Mouse (Mus musculus): ENCODE measurements at regions not wholly inside any gene's neighbourhood (a gene's known extent, or its start where the extent isn't known, plus 50 kb on each side); places are given as distances from the start of the nearest gene placed in this dataset.

DNA sequence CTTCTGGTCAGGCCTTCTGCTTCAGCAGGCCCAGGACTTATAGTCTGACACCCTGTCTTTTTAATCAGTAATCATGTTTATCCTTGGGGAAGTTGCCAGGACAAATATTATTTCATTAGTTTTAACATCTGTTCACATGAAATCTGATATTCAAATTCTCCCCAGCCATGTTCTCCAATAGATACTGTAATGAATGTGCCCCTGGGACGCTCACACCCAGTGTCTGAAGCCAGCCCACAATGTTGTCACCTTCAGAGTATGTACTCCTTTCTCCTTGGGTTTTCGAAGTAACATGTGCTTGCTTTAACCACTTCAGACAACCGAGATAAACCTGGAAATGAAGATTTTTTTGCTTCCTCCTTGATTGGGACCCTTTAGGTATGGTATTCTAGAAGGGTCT is 156.3 kb downstream of the Ackr3 start:
- no peak for ATAC-seq (replicated peaks)
- Histone ChIP-seq H3K9ac (replicated peaks) (no peak overlapping the region), H3K4me3 (no peak overlapping the region), H3K36me3 (no peaks in the 10 kb centered on the region), H3K27me3 (no peaks in the 10 kb centered on the region), H3K4me2 (replicated peaks) (no peak overlapping the region), H3K9me3 (no peaks in the 10 kb centered on the region), H3K4me1 (peaks cover 3% of the 10 kb centered on the region; the same call in 1 of the 2 replicates), H3K27ac (replicated peaks) (no peak overlapping the region)
- 79% methylated on average over 3 of the region's 3 CpGs for WGBS

DNA sequence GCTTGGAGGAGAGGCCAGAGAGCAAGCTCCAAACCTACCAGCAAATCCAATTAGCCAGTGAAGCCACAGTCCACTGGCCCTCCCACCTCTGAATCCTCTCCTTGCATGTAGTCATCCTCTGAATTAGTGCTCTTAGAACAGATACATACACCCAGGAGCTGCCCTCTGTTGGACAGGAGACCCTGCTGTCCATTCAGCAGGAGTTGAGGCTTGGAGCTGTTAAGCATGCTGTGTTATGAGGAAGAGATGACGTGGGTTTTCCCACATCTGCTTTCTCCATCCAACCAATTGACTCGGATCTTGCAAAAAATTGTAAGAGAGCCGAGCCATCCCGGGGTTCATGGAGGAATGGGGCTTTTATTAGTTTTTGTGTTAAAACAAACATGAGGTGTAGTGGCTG is 160.7 kb downstream of the Ackr3 start:
- Histone ChIP-seq H3K4me1 (no peaks in the 10 kb centered on the region), H3K27me3 (no peaks in the 10 kb centered on the region), H3K36me3 (no peaks in the 10 kb centered on the region), H3K9me3 (no peaks in the 10 kb centered on the region), H3K4me2 (replicated peaks) (no peak overlapping the region), H3K27ac (replicated peaks) (no peak overlapping the region), H3K4me3 (no peak overlapping the region), H3K9ac (replicated peaks) (no peak overlapping the region)
- ATAC-seq (replicated peaks), result no peak
- 86% methylated on average over 4 of the region's 4 CpGs for WGBS

DNA sequence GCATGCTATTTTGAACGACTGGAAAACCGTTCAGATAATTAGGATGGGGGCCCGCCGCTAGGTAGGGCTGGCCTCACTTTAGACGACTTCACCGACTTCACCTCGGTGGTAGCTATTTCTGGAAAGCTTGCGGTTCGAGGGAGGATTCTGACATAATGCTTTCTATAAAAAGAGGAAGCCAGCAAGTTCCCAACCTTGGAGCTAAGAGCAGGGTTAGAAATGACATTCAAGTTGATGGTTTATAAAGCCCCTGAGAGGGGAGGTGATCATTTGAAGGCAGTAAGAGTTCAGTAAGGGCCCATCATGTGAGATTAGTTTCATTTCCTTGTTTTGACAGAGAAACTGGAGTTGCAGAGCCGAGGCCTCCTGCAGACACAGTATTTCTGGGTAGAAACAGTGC is 164.8 kb downstream of the Ackr3 start:
- ATAC-seq (replicated peaks), result no peak

DNA sequence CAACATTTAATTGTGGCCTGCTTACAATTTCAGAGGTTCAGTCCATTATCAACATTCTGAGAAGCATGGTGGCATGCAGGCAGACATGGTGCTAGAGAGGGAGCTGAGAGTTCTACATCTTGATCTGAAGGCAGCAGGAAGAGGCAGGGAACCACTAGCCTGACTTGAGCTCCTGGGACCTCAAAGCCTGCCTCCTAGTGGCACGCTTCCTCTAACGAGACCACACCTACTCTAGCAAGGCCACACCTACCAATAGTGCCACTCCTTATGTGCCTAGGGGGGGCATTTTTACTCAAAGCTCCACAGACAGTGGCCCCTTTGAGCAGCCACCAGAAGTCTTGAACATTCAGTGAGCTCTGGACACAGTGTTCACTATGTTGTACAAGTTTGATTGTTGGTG is 165.5 kb downstream of the Ackr3 start:
- whole genome bisulfite sequencing, result 78% methylated on average over 2 of the region's 2 CpGs
- no peak overlapping the region for H3K4me2 ChIP-seq (replicated peaks)
- no peak overlapping the region for H3K9ac ChIP-seq (replicated peaks)
- H3K9me3 ChIP-seq, result peaks cover 3% of the 10 kb centered on the region; the same call in 1 of the 2 replicates
- H3K36me3 ChIP-seq, result no peaks in the 10 kb centered on the region
- H3K27me3 ChIP-seq, result no peaks in the 10 kb centered on the region
- H3K4me1 ChIP-seq, result 0 out of 2 replicates have a peak, but pooled peaks cover 3% of the 10 kb centered on the region
- no peak overlapping the region for H3K27ac ChIP-seq (replicated peaks)
- H3K4me3 ChIP-seq, result no peak overlapping the region
- no peak for ATAC-seq (replicated peaks)

More for the DNA sequence above, 164.8 kb downstream of the Ackr3 start:
- Histone ChIP-seq H3K36me3 (no peaks in the 10 kb centered on the region), H3K4me1 (0 out of 2 replicates have a peak, but pooled peaks cover 3% of the 10 kb centered on the region), H3K4me2 (replicated peaks) (no peak overlapping the region), H3K9me3 (peaks cover 3% of the 10 kb centered on the region; the same call in 1 of the 2 replicates), H3K27me3 (no peaks in the 10 kb centered on the region), H3K27ac (replicated peaks) (no peak overlapping the region), H3K9ac (replicated peaks) (no peak overlapping the region), H3K4me3 (no peak overlapping the region)
- WGBS, result 81% methylated on average over 10 of the region's 10 CpGs

DNA sequence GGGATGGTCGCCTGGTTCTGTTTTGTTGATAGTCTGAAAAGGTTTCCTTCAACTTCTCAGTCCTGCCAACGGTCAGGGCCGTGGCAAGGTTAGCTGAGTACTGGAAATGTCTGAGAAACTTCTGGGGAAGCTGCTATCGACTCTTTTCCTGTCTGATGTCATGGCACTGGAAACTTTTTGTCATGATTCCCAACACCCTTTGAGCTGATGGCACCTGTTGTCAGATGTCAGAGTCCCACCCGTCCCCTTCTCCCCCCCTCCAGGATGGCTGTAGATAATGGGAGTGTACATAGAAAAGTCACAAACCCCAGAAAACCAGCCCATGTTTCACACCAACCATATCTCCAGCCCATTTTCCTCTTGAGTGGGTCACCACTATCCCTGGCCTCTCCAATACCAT is 167.0 kb downstream of the Ackr3 start:
- Histone ChIP-seq H3K9me3 (peaks cover 3% of the 10 kb centered on the region; the same call in 1 of the 2 replicates), H3K4me2 (replicated peaks) (no peak overlapping the region), H3K27me3 (no peaks in the 10 kb centered on the region), H3K4me1 (0 out of 2 replicates have a peak, but pooled peaks cover 3% of the 10 kb centered on the region), H3K36me3 (no peaks in the 10 kb centered on the region), H3K27ac (replicated peaks) (no peak overlapping the region), H3K9ac (replicated peaks) (no peak overlapping the region), H3K4me3 (no peak overlapping the region)
- no peak for ATAC-seq (replicated peaks)
- WGBS, result 86% methylated on average over 5 of the region's 5 CpGs

DNA sequence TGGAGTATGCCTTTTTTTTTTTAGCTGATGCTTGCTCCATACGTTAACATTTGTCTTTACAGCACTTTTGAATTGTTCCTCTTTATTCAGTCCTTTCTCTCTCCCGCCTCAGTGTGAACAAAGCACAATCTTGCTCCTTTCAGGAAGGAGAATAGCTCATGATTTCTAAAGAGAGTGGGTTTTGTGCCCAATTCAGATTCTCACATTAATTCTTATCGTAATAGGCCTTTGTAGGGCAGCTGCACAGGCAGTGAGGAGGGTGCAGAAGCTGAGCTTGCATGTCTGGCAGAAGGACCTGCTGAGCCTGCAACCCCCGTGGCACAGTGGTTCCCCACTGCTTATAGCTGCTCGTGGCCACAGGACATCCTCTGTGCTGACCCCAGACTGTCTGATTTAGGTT is 169.2 kb downstream of the Ackr3 start:
- Histone ChIP-seq H3K4me3 (no peak overlapping the region), H3K9ac (replicated peaks) (no peak overlapping the region), H3K4me2 (replicated peaks) (no peak overlapping the region), H3K9me3 (peaks cover 3% of the 10 kb centered on the region; the same call in 1 of the 2 replicates), H3K4me1 (0 out of 2 replicates have a peak, but pooled peaks cover 3% of the 10 kb centered on the region), H3K27ac (replicated peaks) (peak overlapping the region; percentile 66), H3K36me3 (no peaks in the 10 kb centered on the region), H3K27me3 (no peaks in the 10 kb centered on the region)
- WGBS, result 51% methylated on average over 5 of the region's 5 CpGs
- 0 out of 2 replicates have a peak, but pooled peaks have one; percentile 51 for ATAC-seq (replicated peaks)

DNA sequence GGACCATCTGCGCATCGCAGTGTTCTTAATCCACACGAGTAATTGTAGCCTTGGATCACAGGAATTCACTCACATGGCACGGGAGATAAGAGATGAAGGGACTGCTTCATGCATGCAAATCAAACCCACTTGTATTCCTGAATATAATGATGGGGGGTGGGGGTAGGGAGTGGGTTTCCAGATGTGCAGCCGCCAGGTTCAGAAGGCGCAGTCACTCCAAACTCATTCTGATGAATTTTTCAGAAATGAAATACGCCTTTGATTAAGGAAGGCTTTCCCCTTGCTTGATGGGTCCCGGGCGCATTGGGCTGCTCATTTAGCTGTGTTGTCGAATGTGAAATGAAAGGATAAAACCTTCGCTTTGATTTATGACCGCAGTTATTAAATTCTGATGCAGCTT is 170.7 kb downstream of the Ackr3 start:
- H3K9me3 ChIP-seq, result peaks cover 3% of the 10 kb centered on the region; the same call in 1 of the 2 replicates
- no peaks in the 10 kb centered on the region for H3K27me3 ChIP-seq
- ATAC-seq (replicated peaks), result no peak; the same call in 1 of the 2 replicates
- no peak overlapping the region for H3K4me3 ChIP-seq
- 0 out of 2 replicates have a peak, but pooled peaks cover 3% of the 10 kb centered on the region for H3K4me1 ChIP-seq
- no peak overlapping the region for H3K4me2 ChIP-seq (replicated peaks)
- 79% methylated on average over 12 of the region's 12 CpGs for WGBS
- no peak overlapping the region for H3K9ac ChIP-seq (replicated peaks)
- peak overlapping the region; percentile 66 for H3K27ac ChIP-seq (replicated peaks)
- H3K36me3 ChIP-seq, result no peaks in the 10 kb centered on the region

DNA sequence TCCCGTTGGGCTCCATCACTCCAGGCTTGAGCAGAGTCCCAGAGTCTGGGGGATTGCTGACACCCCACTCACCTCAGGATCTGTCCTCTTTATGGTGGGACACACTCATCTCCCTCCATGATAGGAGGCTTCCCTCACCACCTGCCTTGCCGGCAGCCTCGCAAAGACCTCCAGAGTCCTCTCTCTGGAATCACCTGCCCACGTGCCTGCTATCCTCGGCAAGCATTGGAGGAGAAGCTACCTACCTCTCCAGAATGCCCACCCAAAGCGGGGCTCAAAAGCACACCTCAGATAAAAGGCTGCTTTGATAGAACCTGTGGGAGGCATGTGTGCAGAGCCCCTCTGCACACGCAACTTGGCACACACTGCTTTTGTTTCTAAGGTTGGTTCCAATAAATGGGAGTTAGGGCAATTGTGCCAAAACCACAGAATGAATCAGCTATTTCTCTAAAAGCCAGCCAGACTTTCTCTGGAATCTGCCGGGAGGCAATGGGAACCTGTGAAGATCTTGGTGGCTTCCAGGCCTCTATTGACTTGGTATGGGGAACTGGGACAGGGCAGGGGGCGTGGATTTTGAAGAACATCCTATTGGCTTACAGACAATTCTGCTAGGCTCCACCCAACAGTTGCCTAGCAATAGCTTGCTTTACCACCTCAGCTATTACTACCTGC is 176.4 kb downstream of the Ackr3 start:
- WGBS, result 82% methylated on average over 9 of the region's 9 CpGs
- H3K9me3 ChIP-seq, result no peaks in the 10 kb centered on the region
- no peak overlapping the region for H3K9ac ChIP-seq (replicated peaks)

DNA sequence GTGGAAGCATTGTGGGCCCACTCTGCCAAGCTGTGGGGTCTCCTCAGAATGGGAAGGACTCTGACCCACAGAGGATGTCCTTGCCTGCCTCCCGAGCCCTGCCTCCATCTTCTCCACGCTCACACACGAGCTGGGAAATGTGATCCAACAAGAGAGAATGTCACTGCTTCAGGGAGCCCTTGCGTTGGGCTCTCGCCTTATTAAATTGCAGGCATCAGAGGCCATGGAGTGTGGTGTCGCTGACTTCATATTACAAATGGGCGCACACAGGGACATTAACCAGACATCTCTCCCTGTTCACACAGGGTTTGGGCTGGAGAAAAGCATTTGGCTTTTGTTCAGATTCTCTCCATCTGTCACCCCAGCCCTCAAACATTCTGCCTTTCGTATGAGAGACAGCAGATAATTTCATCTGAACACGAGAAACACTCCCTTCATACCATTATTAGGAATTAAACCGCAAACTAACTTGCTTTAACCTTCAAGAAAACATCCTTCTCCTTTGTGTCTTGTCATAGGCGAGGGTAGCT is 179.2 kb downstream of the Ackr3 start:
- Histone ChIP-seq H3K4me3 (no peak overlapping the region), H3K9me3 (no peaks in the 10 kb centered on the region), H3K36me3 (no peaks in the 10 kb centered on the region), H3K27me3 (no peaks in the 10 kb centered on the region), H3K4me1 (peaks cover 17% of the 10 kb centered on the region), H3K27ac (replicated peaks) (0 out of 2 replicates have a peak overlapping the region, but pooled peaks have one; percentile 37), H3K9ac (replicated peaks) (no peak overlapping the region), H3K4me2 (replicated peaks) (no peak overlapping the region)
- ATAC-seq (replicated peaks), result no peak
- 66% methylated on average over 11 of the region's 11 CpGs for WGBS

More for the DNA sequence above, 176.4 kb downstream of the Ackr3 start:
- Histone ChIP-seq H3K36me3 (no peaks in the 10 kb centered on the region), H3K4me2 (replicated peaks) (no peak overlapping the region), H3K4me3 (no peak overlapping the region), H3K4me1 (peaks cover 17% of the 10 kb centered on the region), H3K27ac (replicated peaks) (no peak overlapping the region), H3K27me3 (no peaks in the 10 kb centered on the region)
- no peak for ATAC-seq (replicated peaks)

DNA sequence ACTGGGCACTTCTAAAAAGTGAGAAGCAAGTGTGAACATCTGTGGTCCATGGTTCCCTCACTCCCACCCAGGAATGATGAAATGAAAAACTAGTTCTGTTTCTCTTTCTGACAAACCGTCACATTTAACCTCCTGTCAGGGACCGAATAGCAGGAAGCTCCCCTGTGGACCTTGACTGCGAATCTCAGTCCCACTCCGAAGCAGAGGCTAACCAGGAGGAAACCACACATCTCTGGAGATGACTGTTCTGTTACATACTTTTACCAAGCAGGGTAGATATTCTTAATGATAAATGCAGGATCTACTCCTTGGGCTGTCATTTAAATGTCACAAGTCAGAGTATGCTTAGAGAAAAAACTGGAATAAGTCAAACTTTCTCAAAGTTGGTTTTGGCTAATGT is 181.2 kb downstream of the Ackr3 start:
- WGBS, result 81% methylated on average over 4 of the region's 4 CpGs
- no peak for ATAC-seq (replicated peaks)
- no peaks in the 10 kb centered on the region for H3K36me3 ChIP-seq

DNA sequence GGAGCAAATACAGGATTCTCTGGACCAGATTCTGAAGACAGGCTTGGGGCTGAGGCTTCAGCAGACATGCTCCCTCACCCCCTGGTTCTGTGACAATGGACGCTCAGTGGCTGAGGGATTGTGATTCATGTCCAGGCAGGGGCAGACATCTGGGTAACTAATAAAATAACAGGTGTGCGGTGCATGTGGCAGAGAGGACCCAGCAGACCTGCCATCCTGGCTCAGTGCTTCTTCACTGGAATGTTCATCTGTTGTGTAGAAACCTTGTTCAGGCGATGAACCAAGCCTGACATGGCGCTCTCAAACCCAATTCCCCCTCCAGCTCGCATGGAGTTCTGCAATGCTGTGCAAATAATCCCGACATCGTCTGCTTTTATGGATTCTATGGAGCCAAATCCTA is 183.0 kb downstream of the Ackr3 start:
- Histone ChIP-seq H3K27ac (replicated peaks) (no peak overlapping the region), H3K9ac (replicated peaks) (no peak overlapping the region), H3K36me3 (no peaks in the 10 kb centered on the region), H3K4me1 (peaks cover 17% of the 10 kb centered on the region), H3K9me3 (no peaks in the 10 kb centered on the region), H3K4me2 (replicated peaks) (no peak overlapping the region), H3K4me3 (no peak overlapping the region), H3K27me3 (no peaks in the 10 kb centered on the region)
- ATAC-seq (replicated peaks), result no peak
- WGBS, result 81% methylated on average over 7 of the region's 7 CpGs

More for the DNA sequence above, 181.2 kb downstream of the Ackr3 start:
- H3K27ac ChIP-seq (replicated peaks), result no peak overlapping the region
- no peak overlapping the region for H3K9ac ChIP-seq (replicated peaks)
- no peaks in the 10 kb centered on the region for H3K27me3 ChIP-seq
- no peak overlapping the region for H3K4me2 ChIP-seq (replicated peaks)
- peaks cover 17% of the 10 kb centered on the region for H3K4me1 ChIP-seq
- no peak overlapping the region for H3K4me3 ChIP-seq
- no peaks in the 10 kb centered on the region for H3K9me3 ChIP-seq

DNA sequence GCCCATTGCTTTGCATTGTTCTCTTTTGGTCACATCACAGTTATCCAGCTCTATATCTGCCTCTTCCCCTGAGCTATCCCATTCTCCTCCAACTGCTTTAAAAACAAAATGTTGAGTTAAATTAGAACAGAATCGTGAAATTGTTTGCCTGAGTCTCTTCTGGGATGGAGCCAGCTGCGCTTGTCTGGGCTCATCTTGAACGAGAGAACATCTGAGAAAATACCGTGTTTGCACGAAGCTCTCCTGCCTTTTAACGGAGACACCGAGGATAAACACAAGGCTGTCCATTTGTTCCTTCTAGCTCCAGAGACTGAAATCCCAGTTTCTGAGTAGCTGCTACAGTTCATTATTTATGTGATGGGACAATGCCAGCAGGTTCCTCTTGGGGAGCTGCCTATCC is 186.6 kb downstream of the Ackr3 start:
- no peak for ATAC-seq (replicated peaks)
- Histone ChIP-seq H3K27ac (replicated peaks) (no peak overlapping the region), H3K9me3 (no peaks in the 10 kb centered on the region), H3K9ac (replicated peaks) (no peak overlapping the region), H3K4me2 (replicated peaks) (no peak overlapping the region), H3K36me3 (no peaks in the 10 kb centered on the region), H3K27me3 (no peaks in the 10 kb centered on the region), H3K4me1 (no peaks in the 10 kb centered on the region), H3K4me3 (no peak overlapping the region)
- WGBS, result 81% methylated on average over 7 of the region's 7 CpGs

All from forebrain, embryonic 15.5 days (tissue).